Mouse (Mus musculus) forebrain, embryonic 15.5 days (tissue): ENCODE measurements around the gene Gkap1. TPM values are rescaled to one million over a fixed set of nuclear protein-coding genes. Genes with fewer than 3 reads are reported as not detected.

ENCODE experiments used
- ATAC-seq: fragments of 200-750 bp; cut with Nextera tagmentation; replicated peaks from 2 replicates; pipeline ENCODE4 v1.8.0; 2017; ENCODE audit warnings: mild to moderate bottlenecking, moderate TSS enrichment, moderate library complexity
- H3K27ac ChIP-seq: fragments of 300-500 bp; sonication (generic); replicated peaks from 2 replicates; pipeline ENCODE4 v1.5.1; 2015; ENCODE audit warnings: mild to moderate bottlenecking, inconsistent platforms
- H3K27me3 ChIP-seq: fragments of 300-500 bp; sonication (generic); 2 replicates; pipeline ENCODE4 v1.6.1; 2015; ENCODE audit warnings: inconsistent platforms
- H3K36me3 ChIP-seq: fragments of 300-500 bp; sonication (generic); 2 replicates; pipeline ENCODE4 v1.6.1; 2015; ENCODE audit warnings: mild to moderate bottlenecking, inconsistent platforms
- H3K4me1 ChIP-seq: fragments of 300-500 bp; sonication (generic); 2 replicates; pipeline ENCODE4 v1.6.1; 2015; ENCODE audit warnings: inconsistent platforms
- H3K4me2 ChIP-seq: fragments of 300-500 bp; sonication (generic); replicated peaks from 2 replicates; pipeline ENCODE4 v1.6.1; 2015; ENCODE audit warnings: mild to moderate bottlenecking, inconsistent platforms
- H3K4me3 ChIP-seq: fragments of 300-500 bp; sonication (generic); 2 replicates; pipeline ENCODE4 v1.5.1; 2015; ENCODE audit warnings: mild to moderate bottlenecking, inconsistent platforms
- H3K9ac ChIP-seq: fragments of 300-500 bp; sonication (generic); replicated peaks from 2 replicates; pipeline ENCODE4 v1.6.1; 2015; ENCODE audit warnings: mild to moderate bottlenecking, inconsistent platforms
- H3K9me3 ChIP-seq: fragments of 300-500 bp; sonication (generic); 2 replicates; pipeline ENCODE4 v1.6.1; 2016; ENCODE audit warnings: inconsistent platforms
- WGBS: fragments of 180-500 bp; shearing (Covaris S2); methylation state at CpG from one replicate; pipeline ENCODE4 v1.1.7; 2015; ENCODE audit warnings: mixed read lengths; 5-methylcytosine and 5-hydroxymethylcytosine counted together
- polyA plus RNA-seq: library from polyadenylated mRNA; unstranded; fragments of >200 nt; fragmentation: Nextera tagmentation; extraction: Ambion mirVana; gene quantifications from 2 replicates; pipeline ENCODE4 v1.2.1, GENCODE M21; 2015

The Gkap1 gene
- polyA plus RNA-seq, result 23.8 and 30.3 TPM in 2 replicates

DNA sequence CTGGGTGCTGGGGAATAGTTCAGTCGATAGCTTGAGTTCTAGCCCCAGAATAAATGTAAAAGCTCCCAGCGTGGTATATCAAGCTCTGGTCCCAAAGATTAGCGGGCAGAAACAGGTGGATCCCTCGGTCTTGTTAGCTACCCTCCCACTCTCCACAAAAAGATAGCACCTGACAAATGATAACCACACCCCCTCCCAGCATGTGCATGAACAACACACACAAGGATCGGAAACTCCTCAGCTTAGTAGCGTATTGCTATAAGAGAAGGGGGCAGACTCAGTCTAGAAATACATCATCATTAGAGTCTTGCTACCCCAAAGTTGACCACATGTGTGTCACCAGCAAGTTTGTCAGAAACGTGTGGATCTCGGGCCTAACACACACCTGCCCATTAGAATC, at the start of gene Gkap1:
Gkap1 (minus strand) TSS at position 101 of the 400 bp plus-strand sequence.
- Histone ChIP-seq H3K4me1 (peaks cover 24% of the 10 kb centered on the region), H3K4me2 (peak within 1 kb of the TSS; percentile 84), H3K9ac (peak within 1 kb of the TSS; percentile 78), H3K4me3 (peak within 1 kb of the TSS; percentile 95), H3K27ac (peak within 1 kb of the TSS; percentile 81), H3K36me3 (no peaks in the 10 kb centered on the region), H3K27me3 (no peaks in the 10 kb centered on the region), H3K9me3 (no peaks in the 10 kb centered on the region)
- no peak for ATAC-seq
- WGBS, result 76% methylated on average over 8 of the region's 8 CpGs

DNA sequence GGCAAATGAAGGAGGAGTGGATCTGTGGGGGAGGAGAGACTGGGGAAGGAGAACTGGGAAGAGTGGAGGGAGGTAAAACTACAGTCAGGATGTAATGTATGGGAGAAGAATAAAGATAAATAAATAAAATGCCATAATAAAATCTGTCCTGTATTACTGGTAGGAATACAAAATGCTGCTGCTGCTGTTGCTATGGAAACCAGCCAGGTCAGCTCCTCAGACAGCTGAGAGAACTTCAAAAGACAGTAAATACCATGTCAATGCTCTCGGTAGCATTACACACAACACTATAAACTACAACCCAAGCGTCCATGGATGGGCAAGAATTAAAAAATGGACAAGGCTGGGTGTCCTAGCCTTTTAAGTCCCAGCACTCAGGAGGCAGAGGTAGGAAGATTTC, 42.3 kb upstream of the Gkap1 start:
- no peak overlapping the region for H3K9ac ChIP-seq
- ATAC-seq, result no peak
- H3K9me3 ChIP-seq, result no peaks in the 10 kb centered on the region
- WGBS, result 64% methylated on average over 2 of the region's 2 CpGs
- no peaks in the 10 kb centered on the region for H3K36me3 ChIP-seq
- no peaks in the 10 kb centered on the region for H3K27me3 ChIP-seq
- no peaks in the 10 kb centered on the region for H3K4me1 ChIP-seq
- no peak overlapping the region for H3K27ac ChIP-seq
- H3K4me2 ChIP-seq, result no peak overlapping the region
- no peak overlapping the region for H3K4me3 ChIP-seq

DNA sequence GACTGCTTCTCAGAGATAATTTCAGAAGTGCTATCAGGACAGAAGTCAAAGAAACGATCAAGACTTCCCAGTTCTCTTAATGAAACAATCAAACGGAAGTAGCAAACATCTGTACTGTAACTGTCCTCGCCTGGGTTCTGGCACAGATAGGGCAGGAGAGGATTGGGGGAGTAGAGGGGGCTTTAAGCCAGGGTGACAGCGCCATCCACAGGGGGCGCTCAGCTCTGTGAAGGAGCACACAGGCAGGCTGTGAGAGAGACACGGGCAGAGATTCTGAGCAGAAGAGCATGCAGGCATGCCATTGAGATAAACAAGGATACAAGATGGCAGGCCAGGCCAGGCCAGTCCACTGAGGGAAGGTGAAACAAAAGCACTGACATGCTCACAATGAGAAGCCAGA, 39.5 kb upstream of the Gkap1 start:
- Histone ChIP-seq H3K9me3 (no peaks in the 10 kb centered on the region), H3K27me3 (no peaks in the 10 kb centered on the region), H3K27ac (no peak overlapping the region), H3K4me1 (no peaks in the 10 kb centered on the region), H3K4me2 (no peak overlapping the region), H3K4me3 (no peak overlapping the region), H3K9ac (no peak overlapping the region), H3K36me3 (no peaks in the 10 kb centered on the region)
- 56% methylated on average over 6 of the region's 6 CpGs for WGBS
- ATAC-seq, result no peak

DNA sequence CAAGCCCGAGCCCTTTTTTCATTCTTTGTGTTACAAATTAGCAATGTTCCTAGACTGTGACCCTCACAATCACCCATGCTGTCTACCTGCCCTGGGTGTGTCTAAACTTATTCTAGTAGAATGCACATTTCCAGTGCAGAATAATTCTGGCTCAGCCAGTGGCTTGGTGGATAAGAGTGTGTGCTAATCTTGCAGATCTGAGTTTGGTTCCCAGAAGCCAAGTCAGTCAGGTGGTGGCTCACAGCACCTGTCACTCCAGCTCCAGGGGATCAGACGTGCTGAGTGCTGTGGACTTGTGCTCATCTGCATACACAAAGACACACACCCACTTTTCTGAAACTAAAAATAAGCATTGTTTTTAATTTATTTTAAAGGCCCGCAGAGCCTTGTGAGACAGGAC, 38.3 kb upstream of the Gkap1 start:
- Histone ChIP-seq H3K9ac (no peak overlapping the region), H3K4me3 (no peak overlapping the region), H3K9me3 (no peaks in the 10 kb centered on the region), H3K4me2 (no peak overlapping the region), H3K27ac (no peak overlapping the region), H3K27me3 (no peaks in the 10 kb centered on the region), H3K4me1 (no peaks in the 10 kb centered on the region), H3K36me3 (no peaks in the 10 kb centered on the region)
- ATAC-seq, result no peak
- 66% methylated on average over 3 of the region's 3 CpGs for WGBS

GRCm38 (mm10) chr13:58311351-58311750, 35.9 kb upstream of the Gkap1 start:
- ATAC-seq, result no peak
- H3K27me3 ChIP-seq, result no peaks in the 10 kb centered on the region
- no peaks in the 10 kb centered on the region for H3K4me1 ChIP-seq
- H3K36me3 ChIP-seq, result no peaks in the 10 kb centered on the region
- H3K9me3 ChIP-seq, result no peaks in the 10 kb centered on the region
- no peak overlapping the region for H3K27ac ChIP-seq
- no peak overlapping the region for H3K4me2 ChIP-seq
- H3K4me3 ChIP-seq, result no peak overlapping the region
- 46% methylated on average over 3 of the region's 3 CpGs for WGBS
- H3K9ac ChIP-seq, result no peak overlapping the region

- H3K4me2 ChIP-seq, result no peak overlapping the region
- no peaks in the 10 kb centered on the region for H3K27me3 ChIP-seq
- H3K9me3 ChIP-seq, result no peaks in the 10 kb centered on the region
- no peaks in the 10 kb centered on the region for H3K36me3 ChIP-seq
- 77% methylated on average over 8 of the region's 8 CpGs for WGBS
- H3K27ac ChIP-seq, result no peak overlapping the region
- no peak overlapping the region for H3K9ac ChIP-seq
- no peaks in the 10 kb centered on the region for H3K4me1 ChIP-seq
- no peak overlapping the region for H3K4me3 ChIP-seq
- ATAC-seq, result no peak
Observed at GRCm38 (mm10) chr13:58309499-58309898, 34.0 kb upstream of the Gkap1 start.

GRCm38 (mm10) chr13:58307453-58307852, 32.0 kb upstream of the Gkap1 start:
- WGBS, result 94% methylated on average over 5 of the region's 5 CpGs
- ATAC-seq, result no peak

GRCm38 (mm10) chr13:58305230-58305629, 29.7 kb upstream of the Gkap1 start:
- no peak for ATAC-seq
- Histone ChIP-seq H3K4me3 (no peak overlapping the region), H3K4me1 (no peaks in the 10 kb centered on the region), H3K27ac (no peak overlapping the region), H3K36me3 (no peaks in the 10 kb centered on the region), H3K9me3 (no peaks in the 10 kb centered on the region), H3K27me3 (no peaks in the 10 kb centered on the region), H3K4me2 (no peak overlapping the region), H3K9ac (no peak overlapping the region)
- 89% methylated on average over 2 of the region's 2 CpGs for WGBS

More at GRCm38 (mm10) chr13:58307453-58307852, 32.0 kb upstream of the Gkap1 start:
- no peak overlapping the region for H3K4me2 ChIP-seq
- H3K4me3 ChIP-seq, result no peak overlapping the region
- H3K9ac ChIP-seq, result no peak overlapping the region
- no peak overlapping the region for H3K27ac ChIP-seq
- no peaks in the 10 kb centered on the region for H3K9me3 ChIP-seq
- no peaks in the 10 kb centered on the region for H3K4me1 ChIP-seq
- no peaks in the 10 kb centered on the region for H3K27me3 ChIP-seq
- no peaks in the 10 kb centered on the region for H3K36me3 ChIP-seq

- Histone ChIP-seq H3K27me3 (no peaks in the 10 kb centered on the region), H3K9ac (no peak overlapping the region), H3K36me3 (no peaks in the 10 kb centered on the region), H3K4me2 (no peak overlapping the region), H3K27ac (no peak overlapping the region), H3K4me3 (no peak overlapping the region), H3K9me3 (no peaks in the 10 kb centered on the region), H3K4me1 (no peaks in the 10 kb centered on the region)
- no peak for ATAC-seq
- WGBS, result 78% methylated on average over 9 of the region's 9 CpGs
Observed at GRCm38 (mm10) chr13:58302421-58303145, 27.1 kb upstream of the Gkap1 start.

- Histone ChIP-seq H3K9me3 (no peaks in the 10 kb centered on the region), H3K36me3 (no peaks in the 10 kb centered on the region), H3K4me2 (no peak overlapping the region), H3K27ac (no peak overlapping the region), H3K4me1 (no peaks in the 10 kb centered on the region), H3K4me3 (no peak overlapping the region), H3K27me3 (no peaks in the 10 kb centered on the region), H3K9ac (no peak overlapping the region)
- 97% methylated on average over 6 of the region's 6 CpGs for WGBS
- ATAC-seq, result no peak
Observed at GRCm38 (mm10) chr13:58301961-58302360, 26.5 kb upstream of the Gkap1 start.

DNA sequence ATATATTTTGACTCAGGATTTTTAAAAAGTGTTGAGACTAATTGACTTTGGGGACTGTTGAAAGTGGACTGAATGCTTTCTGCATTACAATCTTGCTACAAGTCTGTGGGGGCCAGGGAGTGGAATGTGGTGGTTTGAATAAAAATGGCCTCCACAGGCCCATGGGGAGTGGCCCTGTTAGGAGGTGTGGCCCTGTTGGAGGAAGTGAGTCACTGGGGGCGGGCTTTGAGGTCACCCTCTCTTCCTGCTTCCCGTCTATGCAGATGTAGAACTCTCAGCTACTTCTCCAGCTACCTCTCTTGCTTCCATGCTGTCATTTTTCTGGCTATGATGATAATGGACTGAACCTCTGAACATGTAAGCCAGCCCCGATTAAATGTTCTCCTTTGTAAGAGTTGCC, 23.3 kb upstream of the Gkap1 start:
- no peak overlapping the region for H3K4me2 ChIP-seq
- no peaks in the 10 kb centered on the region for H3K27me3 ChIP-seq
- WGBS, result 91% methylated on average over 3 of the region's 3 CpGs
- H3K27ac ChIP-seq, result no peak overlapping the region
- no peaks in the 10 kb centered on the region for H3K36me3 ChIP-seq
- no peaks in the 10 kb centered on the region for H3K9me3 ChIP-seq
- H3K9ac ChIP-seq, result no peak overlapping the region
- ATAC-seq, result no peak
- H3K4me3 ChIP-seq, result no peak overlapping the region
- no peaks in the 10 kb centered on the region for H3K4me1 ChIP-seq

DNA sequence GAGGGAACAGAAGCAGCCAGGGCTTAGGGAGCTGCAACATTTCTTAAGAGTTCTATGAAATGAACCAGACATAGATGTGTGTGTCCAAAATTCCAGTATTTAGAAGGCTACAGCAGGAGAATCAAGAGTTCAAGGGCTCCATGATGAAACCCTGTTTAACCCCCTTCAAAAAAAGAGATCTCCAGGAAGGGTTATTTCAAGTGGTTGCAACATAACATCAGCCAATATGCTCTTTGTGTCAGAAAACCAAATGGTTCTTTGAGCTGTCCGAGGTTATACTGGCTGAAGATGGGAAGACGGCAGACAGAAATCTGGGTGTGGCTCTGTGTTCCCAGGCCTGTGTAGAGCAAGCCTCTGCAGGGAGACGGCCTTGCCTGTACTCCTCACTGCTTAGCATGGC, 20.1 kb upstream of the Gkap1 start:
- Histone ChIP-seq H3K27ac (no peak overlapping the region), H3K9ac (no peak overlapping the region), H3K36me3 (no peaks in the 10 kb centered on the region), H3K27me3 (no peaks in the 10 kb centered on the region), H3K4me2 (no peak overlapping the region), H3K9me3 (no peaks in the 10 kb centered on the region), H3K4me1 (no peaks in the 10 kb centered on the region), H3K4me3 (no peak overlapping the region)
- ATAC-seq, result no peak
- 89% methylated on average over 3 of the region's 3 CpGs for WGBS

DNA sequence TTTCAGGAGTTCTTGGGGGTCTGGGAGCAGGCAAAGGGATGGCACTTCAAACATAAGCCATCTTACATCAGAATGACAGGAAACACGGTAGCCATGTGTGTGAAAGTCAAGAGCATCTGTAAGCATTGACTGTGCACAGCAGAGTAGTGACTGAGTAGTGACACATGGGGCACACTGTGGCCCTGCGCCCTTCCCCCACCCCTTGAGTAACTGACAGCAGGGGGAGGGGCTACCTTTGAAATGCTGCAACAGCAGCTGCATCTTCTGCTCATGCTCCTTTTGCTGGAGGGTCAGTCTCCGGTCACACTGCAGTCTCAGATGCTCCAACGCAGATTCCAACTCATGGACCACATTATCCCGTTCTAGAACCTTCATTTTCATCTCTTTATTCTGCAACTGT, 17.3 kb upstream of the Gkap1 start:
- Histone ChIP-seq H3K36me3 (no peaks in the 10 kb centered on the region), H3K4me1 (no peaks in the 10 kb centered on the region), H3K27me3 (no peaks in the 10 kb centered on the region), H3K9me3 (no peaks in the 10 kb centered on the region), H3K9ac (no peak overlapping the region), H3K4me3 (no peak overlapping the region), H3K4me2 (no peak overlapping the region), H3K27ac (no peak overlapping the region)
- no peak for ATAC-seq
- 21% methylated on average over 5 of the region's 5 CpGs for WGBS
